Mouse (Mus musculus) intestine, embryonic 15.5 days (tissue): ENCODE measurements around the gene Pou5f1. TPM values are rescaled to one million over a fixed set of nuclear protein-coding genes. Genes with fewer than 3 reads are reported as not detected.

Source experiments
- ATAC-seq: fragments of 200-750 bp; cut with Nextera tagmentation; 2 replicates; pipeline ENCODE4 v1.8.0; 2017; ENCODE audit warnings: moderate TSS enrichment, moderate library complexity
- H3K27ac ChIP-seq: fragments of 300-500 bp; sonication (generic); 2 replicates; pipeline ENCODE4 v1.5.1; 2015; ENCODE audit warnings: mild to moderate bottlenecking, inconsistent platforms
- H3K27me3 ChIP-seq: fragments of 300-500 bp; sonication (generic); replicated peaks from 2 replicates; pipeline ENCODE4 v1.6.1; 2015; ENCODE audit warnings: inconsistent platforms
- H3K36me3 ChIP-seq: fragments of 300-500 bp; sonication (generic); 2 replicates; pipeline ENCODE4 v1.6.1; 2015; ENCODE audit warnings: inconsistent platforms
- H3K4me1 ChIP-seq: fragments of 300-500 bp; sonication (generic); replicated peaks from 2 replicates; pipeline ENCODE4 v1.6.1; 2015; ENCODE audit warnings: inconsistent platforms
- H3K4me2 ChIP-seq: fragments of 300-500 bp; sonication (generic); replicated peaks from 2 replicates; pipeline ENCODE4 v1.6.1; 2015; ENCODE audit warnings: mild to moderate bottlenecking, inconsistent platforms
- H3K4me3 ChIP-seq: fragments of 300-500 bp; sonication (generic); replicated peaks from 2 replicates; pipeline ENCODE4 v1.5.1; 2015; ENCODE audit warnings: inconsistent platforms
- H3K9ac ChIP-seq: fragments of 300-500 bp; sonication (generic); 2 replicates; pipeline ENCODE4 v1.6.1; 2015; ENCODE audit warnings: inconsistent platforms
- H3K9me3 ChIP-seq: fragments of 300-500 bp; sonication (generic); 2 replicates; pipeline ENCODE4 v1.6.1; 2016; ENCODE audit warnings: inconsistent platforms
- WGBS: fragments of 180-500 bp; shearing (Covaris S2); methylation state at CpG from one replicate; pipeline ENCODE4 v1.1.7; 2015; 5-methylcytosine and 5-hydroxymethylcytosine counted together
- polyA plus RNA-seq: library from polyadenylated mRNA; unstranded; fragments of >200 nt; fragmentation: Nextera tagmentation; extraction: Ambion mirVana; gene quantifications from 2 replicates; pipeline ENCODE4 v1.2.1, GENCODE M21; 2015

Pou5f1 gene
- polyA plus RNA-seq, 1 experiment from 2014 or later: not detected

- no peaks in the 10 kb centered on the region for H3K27me3 ChIP-seq
- no peaks in the 10 kb centered on the region for H3K4me1 ChIP-seq
- no peak overlapping the region for H3K4me2 ChIP-seq
- H3K9ac ChIP-seq: no peak overlapping the region
- no peak for ATAC-seq
- 56% methylated on average over 14 of the region's 14 CpGs for WGBS
- H3K36me3 ChIP-seq: no peaks in the 10 kb centered on the region
- H3K9me3 ChIP-seq: no peaks in the 10 kb centered on the region
- H3K4me3 ChIP-seq: no peak overlapping the region
- no peak overlapping the region for H3K27ac ChIP-seq
Observed at GRCm38 (mm10) chr17:35543412-35543861, 37.6 kb downstream of the Pou5f1 start.

- H3K4me3 ChIP-seq: no peak overlapping the region
- WGBS: 81% methylated on average over 6 of the region's 6 CpGs
- H3K9ac ChIP-seq: no peak overlapping the region
Observed at GRCm38 (mm10) chr17:35544001-35544400, 38.2 kb downstream of the Pou5f1 start.

GRCm38 (mm10) chr17:35544680-35545079, 38.9 kb downstream of the Pou5f1 start:
- Histone ChIP-seq H3K4me3 (no peak overlapping the region), H3K4me2 (no peak overlapping the region), H3K9ac (no peak overlapping the region), H3K27me3 (no peaks in the 10 kb centered on the region), H3K36me3 (no peaks in the 10 kb centered on the region), H3K27ac (no peak overlapping the region), H3K4me1 (no peaks in the 10 kb centered on the region), H3K9me3 (no peaks in the 10 kb centered on the region)
- WGBS: 35% methylated on average over 6 of the region's 6 CpGs
- ATAC-seq: 0 out of 2 replicates have a peak, but pooled peaks have one; percentile 21

More at GRCm38 (mm10) chr17:35544001-35544400, 38.2 kb downstream of the Pou5f1 start:
- H3K4me2 ChIP-seq: no peak overlapping the region
- H3K27ac ChIP-seq: no peak overlapping the region
- no peaks in the 10 kb centered on the region for H3K9me3 ChIP-seq
- no peaks in the 10 kb centered on the region for H3K4me1 ChIP-seq
- H3K36me3 ChIP-seq: no peaks in the 10 kb centered on the region
- H3K27me3 ChIP-seq: no peaks in the 10 kb centered on the region
- no peak for ATAC-seq

- no peaks in the 10 kb centered on the region for H3K9me3 ChIP-seq
- no peaks in the 10 kb centered on the region for H3K27me3 ChIP-seq
- H3K27ac ChIP-seq: no peak overlapping the region
- no peak overlapping the region for H3K4me2 ChIP-seq
- H3K9ac ChIP-seq: no peak overlapping the region
- H3K4me3 ChIP-seq: no peak overlapping the region
- H3K4me1 ChIP-seq: peaks cover 2% of the 10 kb centered on the region; the same call in 1 of the 2 replicates
- no peak for ATAC-seq
- 81% methylated on average over 2 of the region's 2 CpGs for WGBS
- H3K36me3 ChIP-seq: no peaks in the 10 kb centered on the region
Observed at GRCm38 (mm10) chr17:35547465-35547864, 41.6 kb downstream of the Pou5f1 start.

- no peak overlapping the region for H3K4me3 ChIP-seq
- H3K27ac ChIP-seq: no peak overlapping the region
- 30% methylated on average over 5 of the region's 5 CpGs for WGBS
- peaks cover 2% of the 10 kb centered on the region; the same call in 1 of the 2 replicates for H3K4me1 ChIP-seq
- no peak overlapping the region for H3K4me2 ChIP-seq
- no peaks in the 10 kb centered on the region for H3K27me3 ChIP-seq
- no peak for ATAC-seq
- no peaks in the 10 kb centered on the region for H3K36me3 ChIP-seq
- H3K9ac ChIP-seq: no peak overlapping the region
- no peaks in the 10 kb centered on the region for H3K9me3 ChIP-seq
Observed at GRCm38 (mm10) chr17:35548636-35549035, 42.8 kb downstream of the Pou5f1 start.

GRCm38 (mm10) chr17:35549437-35550142, 43.8 kb downstream of the Pou5f1 start:
- peaks cover 2% of the 10 kb centered on the region; the same call in 1 of the 2 replicates for H3K4me1 ChIP-seq
- no peak overlapping the region for H3K4me3 ChIP-seq
- no peaks in the 10 kb centered on the region for H3K36me3 ChIP-seq
- H3K4me2 ChIP-seq: peak overlapping the region; percentile 31
- peak overlapping the region; percentile 87 for H3K27ac ChIP-seq
- peak; percentile 76 for ATAC-seq
- no peaks in the 10 kb centered on the region for H3K9me3 ChIP-seq
- 33% methylated on average over 15 of the region's 15 CpGs for WGBS
- 0 out of 2 replicates have a peak overlapping the region, but pooled peaks have one; percentile 17 for H3K9ac ChIP-seq
- no peaks in the 10 kb centered on the region for H3K27me3 ChIP-seq

GRCm38 (mm10) chr17:35550143-35550494, 44.3 kb downstream of the Pou5f1 start:
- no peak for ATAC-seq
- H3K4me2 ChIP-seq: peak overlapping the region; percentile 31
- 93% methylated on average over 4 of the region's 4 CpGs for WGBS
- peak overlapping the region; percentile 87 for H3K27ac ChIP-seq
- H3K4me1 ChIP-seq: peaks cover 2% of the 10 kb centered on the region; the same call in 1 of the 2 replicates
- H3K9me3 ChIP-seq: no peaks in the 10 kb centered on the region
- no peak overlapping the region for H3K4me3 ChIP-seq
- no peak overlapping the region for H3K9ac ChIP-seq
- H3K36me3 ChIP-seq: no peaks in the 10 kb centered on the region
- no peaks in the 10 kb centered on the region for H3K27me3 ChIP-seq

- H3K27ac ChIP-seq: 0 out of 2 replicates have a peak overlapping the region, but pooled peaks have one; percentile 27
- WGBS: 39% methylated on average over 8 of the region's 8 CpGs
- peak; percentile 46 for ATAC-seq
Observed at GRCm38 (mm10) chr17:35550871-35551270, 45.1 kb downstream of the Pou5f1 start.

GRCm38 (mm10) chr17:35551881-35552414, 46.1 kb downstream of the Pou5f1 start, which contains the start of gene Cdsn:
Gene Cdsn (plus strand): TSS chr17:35552128.
- 80% methylated on average over 10 of the region's 10 CpGs for WGBS
- no peak within 1 kb of the TSS for H3K9ac ChIP-seq
- no peaks in the 10 kb centered on the region for H3K27me3 ChIP-seq
- 0 out of 2 replicates have a peak within 1 kb of the TSS, but pooled peaks have one; percentile 27 for H3K27ac ChIP-seq
- no peak within 1 kb of the TSS for H3K4me2 ChIP-seq
- no peaks in the 10 kb centered on the region for H3K36me3 ChIP-seq
- H3K9me3 ChIP-seq: no peaks in the 10 kb centered on the region
- no peak within 1 kb of the TSS for H3K4me3 ChIP-seq
- H3K4me1 ChIP-seq: peaks cover 2% of the 10 kb centered on the region
- ATAC-seq: no peak

More at GRCm38 (mm10) chr17:35550871-35551270, 45.1 kb downstream of the Pou5f1 start:
- no peak overlapping the region for H3K4me2 ChIP-seq
- H3K4me3 ChIP-seq: no peak overlapping the region
- no peak overlapping the region for H3K9ac ChIP-seq
- H3K27me3 ChIP-seq: no peaks in the 10 kb centered on the region
- no peaks in the 10 kb centered on the region for H3K9me3 ChIP-seq
- H3K4me1 ChIP-seq: peaks cover 2% of the 10 kb centered on the region; the same call in 1 of the 2 replicates
- no peaks in the 10 kb centered on the region for H3K36me3 ChIP-seq

GRCm38 (mm10) chr17:35554321-35554720, 48.5 kb downstream of the Pou5f1 start:
- Histone ChIP-seq H3K4me1 (peaks cover 2% of the 10 kb centered on the region), H3K27ac (no peak overlapping the region), H3K9me3 (no peaks in the 10 kb centered on the region), H3K9ac (no peak overlapping the region), H3K4me3 (no peak overlapping the region), H3K4me2 (no peak overlapping the region), H3K27me3 (no peaks in the 10 kb centered on the region), H3K36me3 (no peaks in the 10 kb centered on the region)
- WGBS: 76% methylated on average over 5 of the region's 5 CpGs
- no peak for ATAC-seq

GRCm38 (mm10) chr17:35554761-35555397, 49.1 kb downstream of the Pou5f1 start:
- no peak overlapping the region for H3K4me3 ChIP-seq
- WGBS: 92% methylated on average over 18 of the region's 18 CpGs
- H3K4me1 ChIP-seq: peaks cover 2% of the 10 kb centered on the region
- H3K27me3 ChIP-seq: no peaks in the 10 kb centered on the region
- no peak overlapping the region for H3K9ac ChIP-seq
- H3K4me2 ChIP-seq: no peak overlapping the region
- H3K9me3 ChIP-seq: no peaks in the 10 kb centered on the region
- ATAC-seq: no peak
- no peak overlapping the region for H3K27ac ChIP-seq
- H3K36me3 ChIP-seq: no peaks in the 10 kb centered on the region

- Histone ChIP-seq H3K4me1 (no peaks in the 10 kb centered on the region; the same call in none of the 2 replicates), H3K9me3 (no peaks in the 10 kb centered on the region), H3K9ac (no peak overlapping the region), H3K4me3 (no peak overlapping the region), H3K4me2 (no peak overlapping the region), H3K27ac (no peak overlapping the region), H3K36me3 (no peaks in the 10 kb centered on the region), H3K27me3 (no peaks in the 10 kb centered on the region)
- WGBS: 87% methylated on average over 13 of the region's 13 CpGs
- no peak for ATAC-seq
Observed at GRCm38 (mm10) chr17:35556186-35556765, 50.5 kb downstream of the Pou5f1 start.
